Mouse (Mus musculus): ENCODE data around the gene Cenpo.

Cenpo gene

GRCm38 (mm10) chr12:4199271-4199670, 34.8 kb downstream of the Cenpo start:
- DNase-seq (ENCODE audit: low read depth in 1 of 2, low spot score in 2 of 2) = no peak

GRCm38 (mm10) chr12:4198702-4199101, 35.4 kb downstream of the Cenpo start:
- no peak for DNase-seq (ENCODE audit: low read depth in 1 of 2, low spot score in 2 of 2)

GRCm38 (mm10) chr12:4194643-4195042, 39.5 kb downstream of the Cenpo start:
- DNase-seq (ENCODE audit: low read depth in 1 of 2, low spot score in 2 of 2) = no peak

- DNase-seq (ENCODE audit: low read depth in 1 of 2, low spot score in 2 of 2) = no peak
Observed at GRCm38 (mm10) chr12:4193025-4193740, 40.9 kb downstream of the Cenpo start.

- DNase-seq (ENCODE audit: low read depth in 1 of 2, low spot score in 2 of 2) = no peak
Observed at GRCm38 (mm10) chr12:4192514-4192913, 41.6 kb downstream of the Cenpo start.

GRCm38 (mm10) chr12:4189060-4189447, 45.0 kb downstream of the Cenpo start:
- DNase-seq (ENCODE audit: low read depth in 1 of 2, low spot score in 2 of 2) = no peak

GRCm38 (mm10) chr12:4188171-4189059, 45.7 kb downstream of the Cenpo start:
- no peak for DNase-seq (ENCODE audit: low read depth in 1 of 2, low spot score in 2 of 2)

- no peak for DNase-seq (ENCODE audit: low read depth in 1 of 2, low spot score in 2 of 2)
Observed at GRCm38 (mm10) chr12:4184648-4185047, 49.4 kb downstream of the Cenpo start.

GRCm38 (mm10) chr12:4180507-4180906, 53.6 kb downstream of the Cenpo start:
- DNase-seq (ENCODE audit: low read depth in 1 of 2, low spot score in 2 of 2) = no peak

- no peak for DNase-seq (ENCODE audit: low read depth in 1 of 2, low spot score in 2 of 2)
Observed at GRCm38 (mm10) chr12:4179671-4180233, 54.3 kb downstream of the Cenpo start.

GRCm38 (mm10) chr12:4178839-4179238, 55.3 kb downstream of the Cenpo start:
- DNase-seq (ENCODE audit: low read depth in 1 of 2, low spot score in 2 of 2) = no peak

GRCm38 (mm10) chr12:4173108-4173790, 60.8 kb downstream of the Cenpo start:
- DNase-seq (ENCODE audit: low read depth in 1 of 2, low spot score in 2 of 2) = no peak

GRCm38 (mm10) chr12:4169622-4170021, 64.5 kb downstream of the Cenpo start:
- no peak for DNase-seq (ENCODE audit: low read depth in 1 of 2, low spot score in 2 of 2)

GRCm38 (mm10) chr12:4169058-4169457, 65.0 kb downstream of the Cenpo start:
- DNase-seq (ENCODE audit: low read depth in 1 of 2, low spot score in 2 of 2) = no peak

GRCm38 (mm10) chr12:4166970-4167369, 67.1 kb downstream of the Cenpo start:
- DNase-seq (ENCODE audit: low read depth in 1 of 2, low spot score in 2 of 2) = no peak

GRCm38 (mm10) chr12:4162886-4163285, 71.2 kb downstream of the Cenpo start:
- no peak for DNase-seq (ENCODE audit: low read depth in 1 of 2, low spot score in 2 of 2)

GRCm38 (mm10) chr12:4160322-4160721, 73.8 kb downstream of the Cenpo start:
- no peak for DNase-seq (ENCODE audit: low read depth in 1 of 2, low spot score in 2 of 2)

GRCm38 (mm10) chr12:4158868-4159632, 75.0 kb downstream of the Cenpo start:
- DNase-seq (ENCODE audit: low read depth in 1 of 2, low spot score in 2 of 2) = no peak

GRCm38 (mm10) chr12:4158179-4158578, 75.9 kb downstream of the Cenpo start:
- no peak for DNase-seq (ENCODE audit: low read depth in 1 of 2, low spot score in 2 of 2)

GRCm38 (mm10) chr12:4157466-4157865, 76.6 kb downstream of the Cenpo start:
- DNase-seq (ENCODE audit: low read depth in 1 of 2, low spot score in 2 of 2) = no peak

- DNase-seq (ENCODE audit: low read depth in 1 of 2, low spot score in 2 of 2) = no peak
Observed at GRCm38 (mm10) chr12:4151969-4152368, 82.1 kb downstream of the Cenpo start.

All from monocyte, adult 2 months (primary cell).